Mouse (Mus musculus): ENCODE measurements around the gene Tpte. TPM values are rescaled to one million over a fixed set of nuclear protein-coding genes. Genes with fewer than 3 reads are reported as not detected.

Tpte gene
- polyA plus RNA-seq, 1 experiment: not detected

GRCm38 (mm10) chr8:22411971-22412370 is 128.7 kb downstream of the Tpte start:
- no peak for TF ChIP-seq FLI1 (IDR thresholded peaks at IDR 0.05; ENCODE audit: low read length)
- TF ChIP-seq GATA1 (IDR thresholded peaks at IDR 0.05; ENCODE audit: borderline replicate concordance, low read length): no peak
- H3K9me3 ChIP-seq: no peaks in the 10 kb centered on the region
- peaks cover 3% of the 10 kb centered on the region for H3K27me3 ChIP-seq (replicated peaks)
- H3K4me1 ChIP-seq: peaks cover 27% of the 10 kb centered on the region
- H3K36me3 ChIP-seq (replicated peaks; ENCODE audit: low read length): peaks cover 21% of the 10 kb centered on the region
- peak overlapping the region; percentile 95 for H3K4me3 ChIP-seq (replicated peaks)

Other genes starting within 250 kb of the Tpte start
- 0.08 TPM in 1 of 2 replicates, not detected in the other for gene Atp7b, start 223.1 kb upstream of the Tpte start, polyA plus RNA-seq (2012; ENCODE audit: insufficient read depth, low replicate concordance)
- gene Alg11, start 222.7 kb upstream of the Tpte start, polyA plus RNA-seq (2012; ENCODE audit: insufficient read depth, low replicate concordance): 0.22 TPM in 1 of 2 replicates, not detected in the other
- gene Nek5, start 158.4 kb upstream of the Tpte start, polyA plus RNA-seq (2012; ENCODE audit: insufficient read depth, low replicate concordance): not detected in 2 replicates
- 0.62 and 0.86 TPM in 2 replicates for gene Nek3, start 117.0 kb upstream of the Tpte start, polyA plus RNA-seq (2012; ENCODE audit: insufficient read depth, low replicate concordance)
- gene Ckap2, start 97.6 kb upstream of the Tpte start, polyA plus RNA-seq (2012; ENCODE audit: insufficient read depth, low replicate concordance): 2.2 TPM in 1 of 2 replicates, not detected in the other
- 1.4 and 7.2 TPM in 2 replicates for gene Vps36, start 90.6 kb upstream of the Tpte start, polyA plus RNA-seq (2012; ENCODE audit: insufficient read depth, low replicate concordance)
- 2.0 TPM in 1 of 2 replicates, not detected in the other for gene Thsd1, start 56.1 kb upstream of the Tpte start, polyA plus RNA-seq (2012; ENCODE audit: insufficient read depth, low replicate concordance)
- gene Slc25a15, start 115.2 kb downstream of the Tpte start, polyA plus RNA-seq (2012; ENCODE audit: insufficient read depth, low replicate concordance): 0.67 and 1.3 TPM in 2 replicates
- gene Mrps31, start 127.9 kb downstream of the Tpte start, polyA plus RNA-seq (2012; ENCODE audit: insufficient read depth, low replicate concordance): 0.10 and 1.5 TPM in 2 replicates